Mouse (Mus musculus): Measurements from ENCODE around the gene Bst2.

Gene Bst2

GRCm38 (mm10) chr8:71485142-71486135, 51.8 kb downstream of the Bst2 start, which contains the start of gene Ano8:
TSS of gene Ano8 (minus strand) at chr8:71485963.
- DNase-seq (ENCODE audit: low spot score in 2 of 2): peak; percentile 86 to 90

GRCm38 (mm10) chr8:71484736-71485135, 52.5 kb downstream of the Bst2 start:
- no peak for DNase-seq (ENCODE audit: low spot score in 2 of 2)

Data from natural killer cell, adult 2 months (primary cell).